Mouse (Mus musculus) ES-E14 (cell line): ENCODE results near the gene Tmem135.

Experiments used
- CHD2 ChIP-seq: IDR thresholded peaks from 2 replicates; pipeline ENCODE4 v1.6.1; 2014; ENCODE audit warnings: mild to moderate bottlenecking, low read depth, low read length, inconsistent platforms
- HCFC1 ChIP-seq: IDR thresholded peaks from 2 replicates; pipeline ENCODE4 v1.6.1; 2012; ENCODE audit warnings: low read length, inconsistent platforms, borderline replicate concordance; ENCODE audit not compliant: insufficient read depth
- ZC3H11A ChIP-seq: IDR thresholded peaks from 2 replicates; pipeline ENCODE4 v1.6.1; 2012; ENCODE audit warnings: low read depth, mild to moderate bottlenecking, inconsistent platforms, low read length, borderline replicate concordance
- ZNF384 ChIP-seq: IDR thresholded peaks from 2 replicates; pipeline ENCODE4 v1.6.1; 2012; ENCODE audit warnings: low read depth, low read length, inconsistent platforms

GRCm38 (mm10) chr7:89203144-89203543 is 200.9 kb downstream of the Tmem135 start:
- no peak for TF ChIP-seq CHD2
- no peak for TF ChIP-seq ZNF384
- TF ChIP-seq HCFC1 = no peak
- no peak for TF ChIP-seq ZC3H11A
